Comparison of ENCODE assay signal across 9 mouse cellular contexts in genomic region chr8:26698580-26698979, GRCm38 (mm10).
A peak's percentile ranks its signal among the peaks of the same experiment; 100 is the strongest.
DNase-seq lines count a peak whose midpoint lies in the region; ATAC-seq and TF ChIP-seq lines count a peak whose summit lies in the region.
"Had no signal": no experiment of that assay in that cellular context is flagged by ENCODE, and none has a peak within 500 bp of the region (broad histone marks: within the 10 kb centered on the region; RNA-seq: fewer than 3 reads in every experiment).

No protein-coding gene starts in this region.

- H3K4me1 ChIP-seq in liver, embryonic 12.5 days = no peaks in the 10 kb centered on the region
- H3K4me1 ChIP-seq in heart, postnatal 0 days (ENCODE audit: control insufficient read depth, insufficient read depth) = no peaks in the 10 kb centered on the region
- no peaks in the 10 kb centered on the region for H3K4me1 ChIP-seq in lung, postnatal 0 days (ENCODE audit: insufficient read depth, low read depth, low read length)
- H3K4me1 ChIP-seq in forebrain, embryonic 15.5 days = no peaks in the 10 kb centered on the region
- H3K4me1 ChIP-seq in hindbrain, embryonic 13.5 days (replicated peaks) = 0 out of 2 replicates have a peak, but pooled peaks cover 3% of the 10 kb centered on the region
- H3K4me1 ChIP-seq in midbrain, embryonic 14.5 days (ENCODE audit: control insufficient read depth, insufficient read depth, low read length) = 0 out of 2 replicates have a peak, but pooled peaks cover 6% of the 10 kb centered on the region
- H3K4me1 ChIP-seq: limb, embryonic 13.5 days had no signal

- no peak for TF ChIP-seq CTCF in heart, postnatal 0 days (IDR thresholded peaks at IDR 0.05; ENCODE audit: low read depth)
- TF ChIP-seq CTCF in lung, postnatal 0 days (IDR thresholded peaks at IDR 0.05) = no peak

- H3K4me2 ChIP-seq in liver, embryonic 12.5 days = no peak overlapping the region
- H3K4me2 ChIP-seq in heart, postnatal 0 days (ENCODE audit: low read depth, low read length) = no peak overlapping the region
- no peak overlapping the region for H3K4me2 ChIP-seq in lung, postnatal 0 days (replicated peaks; ENCODE audit: low read depth, low read length)
- no peak overlapping the region for H3K4me2 ChIP-seq in forebrain, embryonic 15.5 days (replicated peaks)
- H3K4me2 ChIP-seq in hindbrain, embryonic 13.5 days = no peak overlapping the region
- no peak overlapping the region for H3K4me2 ChIP-seq in midbrain, embryonic 14.5 days (ENCODE audit: low read length)
- H3K4me2 ChIP-seq: limb, embryonic 13.5 days had no signal

- H3K27ac ChIP-seq in liver, embryonic 12.5 days = no peak overlapping the region
- 0 out of 2 replicates have a peak overlapping the region, but pooled peaks have one; percentile 7 for H3K27ac ChIP-seq in heart, postnatal 0 days (ENCODE audit: low read depth)
- no peak overlapping the region for H3K27ac ChIP-seq in lung, postnatal 0 days (ENCODE audit: low read length)
- H3K27ac ChIP-seq in forebrain, embryonic 15.5 days (replicated peaks) = no peak overlapping the region
- no peak overlapping the region for H3K27ac ChIP-seq in hindbrain, embryonic 13.5 days
- H3K27ac ChIP-seq in midbrain, embryonic 14.5 days (replicated peaks; ENCODE audit: low read depth, low read length) = no peak overlapping the region
- H3K27ac ChIP-seq: limb, embryonic 13.5 days had no signal

- TF ChIP-seq EP300 in heart, postnatal 0 days (IDR thresholded peaks at IDR 0.05; ENCODE audit: low read depth) = no peak
- TF ChIP-seq EP300 in lung, postnatal 0 days (IDR thresholded peaks at IDR 0.05) = no peak

- WGBS in liver, embryonic 12.5 days (ENCODE audit: insufficient replicate concordance) = 30% methylated on average over 7 of the region's 7 CpGs
- WGBS in heart, postnatal 0 days = 56% methylated on average over 7 of the region's 7 CpGs
- WGBS in lung, postnatal 0 days = 18% methylated on average over 7 of the region's 7 CpGs
- 64% methylated on average over 7 of the region's 7 CpGs for WGBS in forebrain, embryonic 15.5 days
- 69% methylated on average over 7 of the region's 7 CpGs for WGBS in hindbrain, embryonic 13.5 days
- 77% methylated on average over 7 of the region's 7 CpGs for WGBS in midbrain, embryonic 14.5 days

- no peaks in the 10 kb centered on the region for H3K9me3 ChIP-seq in liver, embryonic 12.5 days (replicated peaks)
- H3K9me3 ChIP-seq in heart, postnatal 0 days (replicated peaks; ENCODE audit: control insufficient read depth, low read length) = peaks cover 3% of the 10 kb centered on the region; the same call in 1 of the 2 replicates
- H3K9me3 ChIP-seq in lung, postnatal 0 days (ENCODE audit: low read length) = peaks cover 2% of the 10 kb centered on the region; the same call in 1 of the 2 replicates
- H3K9me3 ChIP-seq in forebrain, embryonic 15.5 days = no peaks in the 10 kb centered on the region
- no peaks in the 10 kb centered on the region; the same call in 1 of the 2 replicates for H3K9me3 ChIP-seq in hindbrain, embryonic 13.5 days
- H3K9me3 ChIP-seq in midbrain, embryonic 14.5 days (ENCODE audit: control insufficient read depth, low read length) = no peaks in the 10 kb centered on the region
- H3K9me3 ChIP-seq: limb, embryonic 13.5 days had no signal

- H3K27me3 ChIP-seq in liver, embryonic 12.5 days (replicated peaks) = no peaks in the 10 kb centered on the region
- peaks cover 3% of the 10 kb centered on the region; the same call in 1 of the 2 replicates for H3K27me3 ChIP-seq in heart, postnatal 0 days (ENCODE audit: control insufficient read depth, insufficient read depth, low read length)
- no peaks in the 10 kb centered on the region for H3K27me3 ChIP-seq in lung, postnatal 0 days (replicated peaks; ENCODE audit: insufficient read depth, low read length)
- H3K27me3 ChIP-seq in forebrain, embryonic 15.5 days = no peaks in the 10 kb centered on the region
- H3K27me3 ChIP-seq in hindbrain, embryonic 13.5 days = 0 out of 2 replicates have a peak, but pooled peaks cover 3% of the 10 kb centered on the region
- H3K27me3 ChIP-seq in midbrain, embryonic 14.5 days (ENCODE audit: control insufficient read depth, insufficient read depth, low read length) = no peaks in the 10 kb centered on the region

- peak; percentile 23 for DNase-seq in liver
- no peak for DNase-seq in heart, postnatal 0 days (ENCODE audit: low spot score)
- peak; percentile 62 for DNase-seq in lung, postnatal 0 days (ENCODE audit: low spot score)
- DNase-seq in thymus, postnatal 0 days (ENCODE audit: low spot score) = peak; percentile 34
- DNase-seq in midbrain, embryonic 14.5 days = no peak

- ATAC-seq in liver, embryonic 12.5 days = no peak
- no peak for ATAC-seq in heart, postnatal 0 days (ENCODE audit: insufficient read depth, low read depth)
- peak; percentile 60; the same call in 1 of the 2 replicates for ATAC-seq in lung, postnatal 0 days
- no peak for ATAC-seq in forebrain, embryonic 15.5 days (replicated peaks)
- ATAC-seq in hindbrain, embryonic 13.5 days (ENCODE audit: low FRiP score) = no peak
- no peak for ATAC-seq in midbrain, embryonic 14.5 days (ENCODE audit: low FRiP score, low TSS enrichment)

- H3K36me3 ChIP-seq in liver, embryonic 12.5 days = no peaks in the 10 kb centered on the region
- H3K36me3 ChIP-seq in heart, postnatal 0 days (replicated peaks; ENCODE audit: control insufficient read depth, insufficient read depth, low read length) = no peaks in the 10 kb centered on the region
- H3K36me3 ChIP-seq in lung, postnatal 0 days (ENCODE audit: insufficient read depth, low read length) = no peaks in the 10 kb centered on the region
- no peaks in the 10 kb centered on the region for H3K36me3 ChIP-seq in forebrain, embryonic 15.5 days
- no peaks in the 10 kb centered on the region for H3K36me3 ChIP-seq in hindbrain, embryonic 13.5 days
- H3K36me3 ChIP-seq in midbrain, embryonic 14.5 days (ENCODE audit: control insufficient read depth, insufficient read depth, low read length) = no peaks in the 10 kb centered on the region
- H3K36me3 ChIP-seq: limb, embryonic 13.5 days had no signal

- no peak overlapping the region for H3K9ac ChIP-seq in liver, embryonic 12.5 days
- no peak overlapping the region for H3K9ac ChIP-seq in heart, postnatal 0 days (replicated peaks; ENCODE audit: low read depth, low read length)
- no peak overlapping the region for H3K9ac ChIP-seq in lung, postnatal 0 days (replicated peaks; ENCODE audit: low read depth)
- H3K9ac ChIP-seq in forebrain, embryonic 15.5 days (replicated peaks) = no peak overlapping the region
- no peak overlapping the region for H3K9ac ChIP-seq in hindbrain, embryonic 13.5 days
- H3K9ac ChIP-seq in midbrain, embryonic 14.5 days (replicated peaks; ENCODE audit: low read length) = no peak overlapping the region
- H3K9ac ChIP-seq: limb, embryonic 13.5 days had no signal

- no peak overlapping the region for H3K4me3 ChIP-seq in liver, embryonic 12.5 days
- no peak overlapping the region for H3K4me3 ChIP-seq in heart, postnatal 0 days (ENCODE audit: low read depth, low read length)
- no peak overlapping the region for H3K4me3 ChIP-seq in lung, postnatal 0 days (ENCODE audit: low read depth, low read length)
- no peak overlapping the region for H3K4me3 ChIP-seq in forebrain, embryonic 15.5 days
- no peak overlapping the region for H3K4me3 ChIP-seq in hindbrain, embryonic 13.5 days
- no peak overlapping the region for H3K4me3 ChIP-seq in midbrain, embryonic 14.5 days (replicated peaks; ENCODE audit: low read depth, low read length)
- H3K4me3 ChIP-seq: limb, embryonic 13.5 days had no signal

Comparison
In these comparisons a context has a peak if more than half of its experiments do, and no peak if none do; other contexts are left out.
1. DNase-seq: peak in liver (single experiment), lung, postnatal 0 days (single experiment) and thymus, postnatal 0 days (single experiment); none in heart, postnatal 0 days (single experiment) and midbrain, embryonic 14.5 days (single experiment).